8 mouse cellular contexts compared by ENCODE assay signal in genomic region chr7:28808221-28808941, GRCm38 (mm10). TPM values are rescaled to one million over a fixed set of nuclear protein-coding genes. Genes with fewer than 3 reads are reported as not detected.
DNase-seq lines count a peak whose midpoint lies in the region; ATAC-seq and TF ChIP-seq lines count a peak whose summit lies in the region.

Gene Hnrnpl (plus strand): TSS chr7:28808541.

- peak; percentile 31 for ATAC-seq in kidney, embryonic 15.5 days (replicated peaks; ENCODE audit: low FRiP score)
- ATAC-seq in liver, embryonic 13.5 days (ENCODE audit: low read depth): peak; percentile 0; the same call in 1 of the 2 replicates

- H3K79me2 ChIP-seq in heart, adult 2 months (replicated peaks; ENCODE audit: control insufficient read depth, insufficient read depth, low read length): no peaks in the 10 kb centered on the region

- 3% methylated on average over 35 of the region's 35 CpGs for WGBS in heart, adult 2 months
- 2% methylated on average over 34 of the region's 35 CpGs for WGBS in kidney, embryonic 15.5 days
- WGBS in liver, embryonic 13.5 days (ENCODE audit: insufficient replicate concordance): 2% methylated on average over 35 of the region's 35 CpGs

- H3K4me2 ChIP-seq in kidney, embryonic 15.5 days: peak within 1 kb of the TSS; percentile 71
- peak within 1 kb of the TSS; percentile 95 for H3K4me2 ChIP-seq in liver, embryonic 13.5 days

- H3K27ac ChIP-seq in ES-Bruce4 (ENCODE audit: insufficient read depth, low read length): peak within 1 kb of the TSS; percentile 96
- H3K27ac ChIP-seq in heart, adult 2 months: peak within 1 kb of the TSS; percentile 99
- peak within 1 kb of the TSS; percentile 100 for H3K27ac ChIP-seq in kidney, embryonic 15.5 days
- H3K27ac ChIP-seq in liver, embryonic 13.5 days: peak within 1 kb of the TSS; percentile 99

- intact Hi-C loops in heart, adult 2 months (cut with DNase I): no loop called here

- TF ChIP-seq EP300 in ES-Bruce4 (IDR thresholded peaks at IDR 0.05; ENCODE audit: insufficient read depth, low read depth, low read length): no peak
- TF ChIP-seq EP300 in heart, adult 2 months (IDR thresholded peaks at IDR 0.05; ENCODE audit: insufficient read depth, low read depth, low read length): peak; percentile 41; the same call in 1 of the 2 replicates

- H3K9ac ChIP-seq in ES-Bruce4 (ENCODE audit: low read depth, poor library complexity, severe bottlenecking): peak within 1 kb of the TSS; percentile 84
- peak within 1 kb of the TSS; percentile 94 for H3K9ac ChIP-seq in heart, adult 2 months (ENCODE audit: low read depth, low read length)
- H3K9ac ChIP-seq in kidney, embryonic 15.5 days: peak within 1 kb of the TSS; percentile 96
- peak within 1 kb of the TSS; percentile 93 for H3K9ac ChIP-seq in liver, embryonic 13.5 days

- H3K9me3 ChIP-seq in ES-Bruce4 (replicated peaks; ENCODE audit: control insufficient read depth, insufficient read depth, low read length, poor library complexity, severe bottlenecking): no peaks in the 10 kb centered on the region
- no peaks in the 10 kb centered on the region for H3K9me3 ChIP-seq in kidney, embryonic 15.5 days (replicated peaks)
- H3K9me3 ChIP-seq in liver, embryonic 13.5 days (replicated peaks): no peaks in the 10 kb centered on the region

- H3K36me3 ChIP-seq in ES-Bruce4 (ENCODE audit: control insufficient read depth, insufficient read depth, low read length, poor library complexity, severe bottlenecking): peaks cover 16% of the 10 kb centered on the region
- H3K36me3 ChIP-seq in heart, adult 2 months (ENCODE audit: control insufficient read depth, insufficient read depth, low read length): peaks cover 10% of the 10 kb centered on the region
- H3K36me3 ChIP-seq in kidney, embryonic 15.5 days: peaks cover 17% of the 10 kb centered on the region
- H3K36me3 ChIP-seq in liver, embryonic 13.5 days: peaks cover 18% of the 10 kb centered on the region

- no peak for TF ChIP-seq POLR2A in ES-Bruce4 (IDR thresholded peaks at IDR 0.05; ENCODE audit: insufficient read depth, low read length)
- peak; percentile 46; the same call in 1 of the 2 replicates for TF ChIP-seq POLR2A in heart, adult 2 months (IDR thresholded peaks at IDR 0.05; ENCODE audit: insufficient read depth, low read depth, low read length)

- peak within 1 kb of the TSS; percentile 91 for H3K4me3 ChIP-seq in ES-Bruce4 (ENCODE audit: low read depth, low read length)
- peak within 1 kb of the TSS; percentile 93 for H3K4me3 ChIP-seq in heart, adult 2 months
- H3K4me3 ChIP-seq in kidney, embryonic 15.5 days (replicated peaks): peak within 1 kb of the TSS; percentile 84
- peak within 1 kb of the TSS; percentile 84 for H3K4me3 ChIP-seq in liver, embryonic 13.5 days (replicated peaks)

- DNase-seq in 416B (ENCODE audit: low read depth): peak; percentile 78
- peak; percentile 85 for DNase-seq in embryo, embryonic 10.5 days (ENCODE audit: low spot score)
- peak in 1 of 2 experiments; percentile 60 for DNase-seq in heart, adult 2 months
- DNase-seq in liver, embryonic 13.5 days: peak; percentile 36
- peak; percentile 78 to 88 for DNase-seq in natural killer cell, adult 2 months (ENCODE audit: low spot score in 2 of 2)
- no peak for DNase-seq in c-Kit-positive CD71-positive TER-119-positive erythroid progenitor cells, embryonic 14.5 days (ENCODE audit: low spot score)

- TF ChIP-seq CTCF in ES-Bruce4 (IDR thresholded peaks at IDR 0.05; ENCODE audit: low read depth, low read length): no peak
- TF ChIP-seq CTCF in heart, adult 2 months (IDR thresholded peaks at IDR 0.05): no peak

- H3K27me3 ChIP-seq in ES-Bruce4 (ENCODE audit: control insufficient read depth, insufficient read depth, low read length, poor library complexity, severe bottlenecking): no peaks in the 10 kb centered on the region
- H3K27me3 ChIP-seq in heart, adult 2 months (ENCODE audit: control insufficient read depth, insufficient read depth, low read length): no peaks in the 10 kb centered on the region
- no peaks in the 10 kb centered on the region for H3K27me3 ChIP-seq in kidney, embryonic 15.5 days
- H3K27me3 ChIP-seq in liver, embryonic 13.5 days: no peaks in the 10 kb centered on the region

- peaks cover 6% of the 10 kb centered on the region for H3K4me1 ChIP-seq in ES-Bruce4 (ENCODE audit: control insufficient read depth, insufficient read depth, low read length)
- H3K4me1 ChIP-seq in heart, adult 2 months (ENCODE audit: control insufficient read depth, insufficient read depth, low read length): peaks cover 13% of the 10 kb centered on the region
- peaks cover 44% of the 10 kb centered on the region for H3K4me1 ChIP-seq in kidney, embryonic 15.5 days
- H3K4me1 ChIP-seq in liver, embryonic 13.5 days (replicated peaks): peaks cover 47% of the 10 kb centered on the region

RNA-seq across cellular contexts. Expression of gene Hnrnpl, which starts in this region (rescaled TPM):
- polyA plus RNA-seq in ES-Bruce4 (2011; ENCODE audit: insufficient read depth, insufficient read length, low read depth, missing spikeins): 633 and 662 TPM in 2 replicates
- total RNA-seq in heart, adult 2 months (2021): 100 to 1,000 TPM; 192 to 206 TPM
- polyA plus RNA-seq in heart, adult 2 months (2012; rRNA removed): 208 and 348 TPM in 2 replicates
- polyA plus RNA-seq in kidney, embryonic 15.5 days (2015; fragmentation: Nextera tagmentation; extraction: Ambion mirVana): 264 and 265 TPM in 2 replicates
- polyA plus RNA-seq in liver, embryonic 13.5 days (2015; fragmentation: Nextera tagmentation; extraction: Ambion mirVana): 130 and 154 TPM in 2 replicates
